Mouse (Mus musculus): ENCODE results near the gene Fam78b.

The Fam78b gene

DNA sequence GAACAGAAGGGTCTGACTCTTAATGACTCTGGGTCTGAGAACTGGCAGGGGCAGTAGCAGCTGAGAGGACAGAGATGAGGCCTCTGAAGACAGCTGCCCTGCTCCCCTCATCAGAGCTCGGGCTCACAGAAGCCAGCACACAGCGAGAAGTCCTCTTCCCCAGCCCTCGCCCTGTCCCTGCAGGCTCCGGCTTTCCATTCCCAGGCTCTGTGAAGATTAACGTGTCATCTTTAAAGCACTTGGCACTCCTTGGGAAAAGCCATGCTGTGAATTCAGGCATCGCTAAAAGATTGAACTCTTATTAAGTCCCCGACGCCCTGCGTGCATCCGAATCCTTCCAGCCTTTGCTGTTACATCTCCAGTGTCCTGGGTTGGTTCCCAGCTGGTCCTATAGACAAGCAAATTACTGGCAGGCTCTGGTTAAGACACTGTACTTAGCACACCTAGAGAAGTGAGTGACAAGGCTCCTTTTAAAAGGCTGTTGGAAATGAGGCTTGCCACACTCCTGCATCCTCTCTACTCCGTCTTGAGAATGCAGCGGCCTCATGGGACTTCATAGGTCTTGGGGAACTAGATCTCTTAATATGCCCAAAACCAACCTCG lies 30.9 kb downstream of the Fam78b start:
- no peak for DNase-seq (ENCODE audit: low spot score)

DNA sequence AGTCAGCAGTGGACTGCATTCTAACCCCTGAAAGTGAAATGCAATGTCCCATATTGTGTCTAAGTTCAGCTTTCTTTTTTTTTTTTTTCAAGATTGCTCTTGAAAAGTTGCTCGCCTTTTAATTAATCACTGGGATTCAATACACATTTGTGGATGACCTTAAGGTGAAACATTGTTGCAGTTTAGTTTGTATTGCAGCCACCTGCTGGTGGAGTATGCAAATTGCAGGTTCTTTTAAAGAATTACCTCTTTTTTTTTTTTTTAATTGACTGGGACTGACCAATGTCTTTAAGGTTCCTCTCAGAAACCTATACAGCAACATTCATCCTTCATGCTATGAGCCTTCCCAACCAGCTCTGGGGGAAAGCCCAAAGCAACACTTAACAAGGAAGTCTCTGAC lies 33.2 kb downstream of the Fam78b start:
- DNase-seq (ENCODE audit: low spot score) = no peak

DNA sequence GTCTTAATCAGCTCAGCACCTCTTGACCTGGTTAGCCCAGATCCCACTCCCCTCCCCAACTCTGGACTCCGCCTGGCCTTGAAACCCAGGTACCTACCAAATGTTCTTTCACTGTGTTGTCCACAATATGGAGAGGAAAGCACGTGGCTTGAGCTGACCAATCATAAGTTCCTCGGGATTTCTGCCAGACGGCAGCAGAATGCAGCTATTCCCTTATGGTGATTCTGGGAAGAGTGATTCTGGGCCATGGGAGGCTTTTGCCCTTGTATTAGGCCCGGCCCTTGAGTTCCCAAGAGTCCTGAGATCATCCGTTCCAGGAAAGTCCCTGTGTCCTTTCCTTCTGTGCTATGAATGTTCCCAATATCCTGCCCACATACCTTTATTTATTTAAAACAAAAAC lies 41.3 kb downstream of the Fam78b start:
- no peak for DNase-seq (ENCODE audit: low spot score)

GRCm38 (mm10) chr1:167046169-167046927 lies 45.1 kb downstream of the Fam78b start:
- DNase-seq (ENCODE audit: low spot score) = no peak

- DNase-seq (ENCODE audit: low spot score) = no peak
Observed at GRCm38 (mm10) chr1:167050859-167051258, 49.6 kb downstream of the Fam78b start.

- no peak for DNase-seq (ENCODE audit: low spot score)
Observed at GRCm38 (mm10) chr1:167054029-167054428, 52.8 kb downstream of the Fam78b start.

DNA sequence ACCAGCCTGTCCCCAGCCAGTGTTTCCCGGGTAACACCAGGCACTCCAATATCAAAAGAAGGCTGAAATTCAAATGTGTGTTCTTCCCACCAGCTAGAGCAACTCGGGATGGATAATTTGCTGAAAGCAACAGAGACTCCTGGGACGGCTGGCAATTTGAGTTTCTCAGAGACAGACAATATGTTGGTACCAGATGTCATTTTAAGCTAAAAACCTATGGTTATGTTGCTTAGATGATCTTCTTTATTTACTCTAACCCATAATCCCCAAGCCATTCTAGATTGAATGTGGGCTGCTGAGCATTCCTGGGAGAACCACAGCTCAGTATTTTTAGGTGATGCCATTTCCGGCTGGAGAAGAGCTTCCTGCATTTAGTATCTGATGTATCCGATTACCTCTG lies 56.3 kb downstream of the Fam78b start:
- DNase-seq (ENCODE audit: low spot score) = no peak

DNA sequence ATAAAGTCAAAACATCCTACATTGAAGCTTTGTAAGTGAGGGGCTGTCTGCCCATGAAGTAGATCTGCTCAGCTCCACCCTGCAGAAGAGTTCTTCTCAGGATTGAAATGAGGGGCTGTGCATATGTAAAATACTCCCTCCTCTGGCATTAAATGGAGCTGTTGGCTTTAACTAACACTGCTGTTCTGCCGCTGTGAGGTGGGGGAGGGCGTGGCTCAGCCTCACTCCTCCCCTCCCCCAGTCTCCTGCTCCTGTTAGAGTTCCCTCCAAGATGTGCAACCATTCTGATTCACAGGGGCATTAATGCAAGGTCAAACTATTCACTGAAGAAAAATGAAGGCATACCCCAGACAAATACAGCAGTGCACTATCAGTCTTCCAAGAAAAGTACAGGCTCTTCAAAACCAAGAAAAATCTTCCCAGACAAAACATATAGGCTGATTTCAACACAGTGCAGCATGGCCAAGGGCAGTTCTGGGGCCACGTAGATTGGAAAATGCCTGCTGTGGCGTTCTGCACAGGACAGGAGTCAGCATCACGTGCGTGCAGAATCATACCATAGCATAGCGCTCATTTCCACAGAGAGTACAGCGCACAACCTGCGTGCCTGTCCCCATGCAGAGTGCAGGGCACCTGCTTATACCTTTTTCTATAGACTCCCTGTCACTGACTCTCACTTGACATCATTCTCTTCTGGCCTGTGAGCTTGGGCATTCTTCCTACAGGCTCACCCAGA lies 58.5 kb downstream of the Fam78b start:
- DNase-seq (ENCODE audit: low spot score) = no peak

DNA sequence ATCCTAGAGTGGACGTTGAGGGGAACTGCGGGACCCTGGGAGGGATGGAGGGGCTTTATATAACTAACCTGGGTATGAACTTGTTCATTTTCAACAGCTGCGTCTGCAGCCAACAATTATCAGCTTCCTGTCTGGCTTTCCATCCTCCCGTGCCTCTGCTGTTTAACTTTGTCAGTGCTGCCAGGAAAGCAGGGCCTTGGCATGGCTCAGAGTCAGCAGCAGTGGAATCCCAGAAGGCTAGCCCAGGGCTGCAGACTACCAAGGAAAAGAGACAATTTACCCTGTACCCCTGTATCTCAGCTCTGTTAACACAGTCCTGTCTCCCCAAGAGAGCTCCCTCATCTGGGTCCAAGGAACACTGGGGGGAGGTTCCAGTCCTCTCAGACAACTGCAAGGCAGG lies 62.8 kb downstream of the Fam78b start:
- no peak for DNase-seq (ENCODE audit: low spot score)

DNA sequence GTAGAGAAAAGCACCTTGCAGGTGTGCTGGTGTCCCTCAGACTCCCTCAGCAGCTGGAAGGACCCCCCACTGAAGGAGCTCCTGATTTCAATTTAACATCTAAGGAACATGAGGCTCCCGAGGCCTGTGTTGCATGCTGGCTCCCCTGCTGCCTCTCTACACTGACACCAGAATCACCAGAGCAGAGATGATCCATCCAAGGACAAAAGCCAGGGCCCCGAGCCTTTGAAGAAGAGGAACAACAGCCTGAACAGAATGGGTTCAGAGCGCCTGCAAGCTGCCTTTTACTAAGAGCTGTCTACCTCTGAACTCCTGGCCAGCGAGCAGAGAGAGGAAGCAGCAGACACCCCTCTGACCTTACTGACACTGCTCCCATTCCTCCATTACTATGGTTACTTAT lies 64.3 kb downstream of the Fam78b start:
- DNase-seq (ENCODE audit: low spot score) = no peak

GRCm38 (mm10) chr1:167065986-167066385 lies 64.8 kb downstream of the Fam78b start:
- no peak for DNase-seq (ENCODE audit: low spot score)

DNA sequence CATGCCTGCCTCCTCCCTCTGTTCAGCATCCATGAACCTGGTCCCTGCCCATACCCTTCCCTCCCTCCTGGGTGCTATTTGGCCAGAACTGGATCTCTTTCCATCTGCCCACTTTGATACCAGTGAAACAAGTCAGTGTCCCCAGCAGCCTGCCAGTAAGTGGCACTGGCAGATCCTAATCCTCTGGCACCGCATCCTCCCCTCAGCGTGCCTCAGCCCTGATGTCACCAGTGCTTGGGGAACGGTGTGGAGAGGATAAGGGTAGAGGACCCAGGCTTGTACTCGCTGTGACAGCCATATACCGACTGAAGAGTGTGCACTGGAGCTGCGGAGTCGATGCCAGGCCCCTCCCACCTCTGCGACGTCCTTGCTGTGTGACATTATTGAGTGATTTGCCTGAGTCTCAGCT lies 65.7 kb downstream of the Fam78b start:
- DNase-seq (ENCODE audit: low spot score) = no peak

- no peak for DNase-seq (ENCODE audit: low spot score)
Observed at GRCm38 (mm10) chr1:167069741-167070140, 68.5 kb downstream of the Fam78b start.

DNA sequence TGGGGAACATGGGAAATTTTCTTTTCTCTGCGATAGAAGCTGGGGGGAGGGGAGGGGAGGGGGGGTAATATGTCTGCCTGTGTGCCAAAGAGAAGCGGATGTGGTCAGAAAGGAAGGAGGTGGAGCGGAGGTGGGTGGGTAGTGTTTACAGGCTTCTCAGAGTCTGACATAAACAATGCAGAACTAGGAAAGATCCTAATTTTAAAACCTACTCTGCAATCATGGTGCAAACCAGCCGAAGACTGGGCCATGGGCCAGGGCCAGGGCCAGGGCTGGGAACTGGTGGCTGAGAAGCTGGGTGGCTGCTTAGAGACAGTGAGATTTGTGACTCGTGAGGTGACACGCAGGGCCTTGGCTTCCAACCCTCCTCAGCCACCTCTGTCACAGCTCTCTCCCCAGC lies 69.1 kb downstream of the Fam78b start:
- DNase-seq (ENCODE audit: low spot score) = no peak

- no peak for DNase-seq (ENCODE audit: low spot score)
Observed at GRCm38 (mm10) chr1:167075726-167076125, 74.5 kb downstream of the Fam78b start.

DNA sequence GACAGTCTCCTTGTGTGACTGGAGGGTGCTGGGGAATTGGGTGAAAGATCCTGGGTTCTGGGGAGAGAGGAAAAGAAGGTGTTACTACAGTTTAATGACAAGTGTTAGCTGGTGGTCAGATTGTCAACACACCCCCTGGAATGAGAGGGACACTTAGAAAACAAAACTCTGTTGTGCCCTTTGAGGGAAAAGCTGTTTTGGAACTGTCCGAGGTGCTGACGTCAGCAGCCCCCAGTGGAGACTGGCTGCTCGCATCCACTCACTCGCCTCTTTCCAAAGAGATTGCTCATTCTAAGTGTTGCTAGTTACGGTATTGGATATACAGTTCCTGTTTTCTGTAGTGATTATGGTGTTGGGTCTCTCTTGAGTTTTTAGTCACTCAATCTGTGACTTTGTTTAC lies 78.3 kb downstream of the Fam78b start:
- no peak for DNase-seq (ENCODE audit: low spot score)

GRCm38 (mm10) chr1:167081946-167082345 lies 80.7 kb downstream of the Fam78b start:
- no peak for DNase-seq (ENCODE audit: low spot score)

GRCm38 (mm10) chr1:167082506-167083100 lies 81.4 kb downstream of the Fam78b start:
- no peak for DNase-seq (ENCODE audit: low spot score)

DNA sequence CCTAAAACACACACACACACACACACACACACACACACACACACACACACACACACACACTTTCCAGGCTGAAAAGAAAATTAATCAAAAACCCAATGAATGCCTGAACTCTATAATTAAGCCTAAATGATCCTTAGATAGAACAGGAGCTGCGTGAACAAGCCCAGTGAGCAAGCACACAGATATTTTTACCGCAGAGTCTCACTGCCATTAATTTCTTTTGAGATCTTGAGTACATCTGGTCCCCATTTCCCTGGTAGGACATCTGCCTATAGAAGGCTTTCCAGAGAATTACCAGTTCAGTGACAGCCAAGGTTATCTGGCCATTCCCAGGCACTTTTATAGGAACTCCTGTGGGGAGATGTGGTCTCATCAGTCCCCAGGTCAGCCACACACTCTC lies 82.0 kb downstream of the Fam78b start:
- no peak for DNase-seq (ENCODE audit: low spot score)

DNA sequence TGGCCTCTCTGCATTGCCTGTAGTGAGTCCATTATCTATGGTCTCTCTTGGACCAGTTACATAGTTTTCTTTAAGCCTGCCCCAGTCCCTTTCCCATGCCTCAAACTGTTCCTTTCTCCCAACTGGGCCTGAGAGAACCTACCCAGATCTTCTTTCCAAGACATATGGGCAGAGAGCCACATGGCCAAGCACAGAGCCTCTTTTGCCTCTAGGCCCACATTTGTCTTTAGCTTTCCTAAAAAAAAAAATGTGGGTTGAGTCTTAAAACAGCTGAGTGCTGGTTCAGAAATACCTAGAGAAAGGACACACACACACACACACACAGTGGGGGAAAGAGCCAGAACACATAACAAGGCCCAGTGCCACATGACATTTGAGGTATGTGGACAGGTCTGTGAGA lies 83.1 kb downstream of the Fam78b start:
- DNase-seq (ENCODE audit: low spot score) = no peak

GRCm38 (mm10) chr1:167085461-167085860 lies 84.2 kb downstream of the Fam78b start:
- DNase-seq (ENCODE audit: low spot score) = no peak

- DNase-seq (ENCODE audit: low spot score) = no peak
Observed at GRCm38 (mm10) chr1:167090466-167090865, 89.2 kb downstream of the Fam78b start.

- no peak for DNase-seq (ENCODE audit: low spot score)
Observed at GRCm38 (mm10) chr1:167093551-167093950, 92.3 kb downstream of the Fam78b start.
